Mouse (Mus musculus) CD4-positive, CD25-positive, alpha-beta regulatory T cell (primary cell): ENCODE data around the gene Eqtn. TPM values are rescaled to one million over a fixed set of nuclear protein-coding genes. Genes with fewer than 3 reads are reported as not detected.

ENCODE experiments used
- polyA plus RNA-seq: library from polyadenylated mRNA; unstranded; fragments of 100-300 nt; shearing (Covaris generic); gene quantifications from one replicate; pipeline ENCODE4 v1.2.1, GENCODE M21; 2017

Gene Eqtn
- polyA plus RNA-seq: not detected

GRCm38 (mm10) chr4:94928743-94929142 is at the start of gene Eqtn:
Gene Eqtn, minus strand, starts transcription at chr4:94928843.

Other genes starting within 250 kb of the Eqtn start
- not detected for gene Tek, start 189.6 kb downstream of the Eqtn start, polyA plus RNA-seq
- gene Mysm1, start 50.3 kb upstream of the Eqtn start, polyA plus RNA-seq: 63.5 TPM
- 115 TPM for gene Jun, start 123.4 kb upstream of the Eqtn start, polyA plus RNA-seq